Mouse (Mus musculus) cerebellum, postnatal 4 days (tissue): Measurements from ENCODE around the gene Cyp2b9.
"Not testable (repeated sequence)": the region's sequence is repeated elsewhere in the genome, so short reads cannot be mapped to it uniquely, and the experiment has no call there.

Experiments used
- DNase-seq, 2 experiments: peaks; one replicate each; pipeline ENCODE4 v3.0.0; 2022; ENCODE audit warnings: low spot score in 2 of 2, mixed read lengths in 1 of 2

Cyp2b9 gene

DNA sequence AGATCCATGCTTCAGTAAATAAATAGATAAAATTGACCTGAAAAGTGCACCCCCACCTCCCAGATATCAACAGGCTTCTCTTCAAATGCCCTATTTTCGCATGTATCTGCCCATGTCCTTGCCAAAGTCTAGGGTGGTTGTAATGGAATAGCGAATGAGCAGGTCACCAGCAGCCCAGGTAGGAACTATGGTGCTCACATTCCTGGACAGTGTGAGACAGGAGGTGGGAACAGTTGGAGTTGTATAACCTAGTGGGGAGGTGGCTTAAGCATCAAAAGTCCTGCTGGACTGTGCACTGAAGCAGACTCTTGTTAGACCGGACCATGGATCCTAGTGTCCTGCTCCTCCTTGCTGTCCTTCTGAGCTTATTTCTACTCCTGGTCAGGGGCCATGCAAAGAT, at the start of gene Cyp2b9:
Cyp2b9 (plus strand) TSS at position 301 of the 400 bp plus-strand sequence.
- DNase-seq = not testable (repeated sequence)

DNA sequence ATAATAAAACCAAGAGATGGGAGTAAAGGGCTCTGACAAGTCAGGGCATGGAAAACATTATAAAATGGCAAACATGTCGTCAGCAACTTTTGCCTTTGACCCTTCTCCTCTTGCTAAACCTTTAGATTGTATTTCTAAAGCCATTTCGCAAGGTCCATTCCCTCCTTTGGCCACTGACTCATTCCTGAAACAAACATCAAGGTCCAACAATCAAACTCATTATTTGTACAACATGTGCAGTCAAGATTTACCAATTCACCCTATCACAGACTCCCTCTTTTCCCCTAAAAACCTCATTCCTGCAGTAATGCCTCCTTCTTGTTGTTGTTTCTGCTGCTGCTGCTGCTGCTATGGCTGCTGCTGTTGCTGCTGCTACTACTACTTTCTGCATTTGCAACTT, 33.6 kb upstream of the Cyp2b9 start:
- not testable (repeated sequence) for DNase-seq

GRCm38 (mm10) chr7:26143657-26144056, 29.6 kb upstream of the Cyp2b9 start:
- DNase-seq = not testable (repeated sequence)

DNA sequence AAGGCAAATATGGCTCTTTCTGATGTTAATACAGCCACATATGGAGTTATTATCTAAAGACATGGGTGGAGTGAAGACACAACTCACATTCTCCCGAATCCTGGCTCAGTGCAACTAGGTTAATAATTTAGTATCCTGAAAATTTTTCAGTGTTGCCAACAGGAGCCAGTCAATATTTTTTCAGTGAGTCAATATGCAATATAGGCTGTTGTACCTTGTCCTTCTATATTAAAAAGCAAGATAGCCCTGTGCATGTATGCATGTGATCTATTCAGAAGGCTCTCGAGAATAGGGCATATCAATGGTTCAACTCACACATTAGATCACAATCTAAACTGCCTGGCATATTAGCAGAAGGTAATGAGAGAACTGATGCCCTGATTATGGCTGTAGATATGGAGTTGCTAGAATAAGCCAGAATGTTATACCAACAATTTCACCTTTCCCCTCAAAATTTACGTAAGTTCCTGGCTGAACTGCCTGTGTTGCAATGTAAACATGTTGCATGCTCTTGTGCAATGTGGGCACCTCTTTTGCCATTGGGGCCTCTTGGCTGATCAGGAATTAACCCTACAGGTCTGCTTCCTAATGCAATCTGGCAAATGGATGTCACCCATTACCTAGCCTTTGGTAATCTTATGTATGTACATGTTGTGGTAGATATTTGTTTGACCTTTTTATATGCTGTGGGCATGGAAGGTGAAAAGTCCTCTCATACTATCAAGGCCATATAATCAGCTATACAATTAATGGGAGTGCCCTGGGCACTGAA, 4.3 kb upstream of the Cyp2b9 start:
- not testable (repeated sequence) for DNase-seq

- DNase-seq = no peak
These were observed 27.9 kb downstream of the Cyp2b9 start for GRCm38 (mm10) chr7:26201083-26201482.

DNA sequence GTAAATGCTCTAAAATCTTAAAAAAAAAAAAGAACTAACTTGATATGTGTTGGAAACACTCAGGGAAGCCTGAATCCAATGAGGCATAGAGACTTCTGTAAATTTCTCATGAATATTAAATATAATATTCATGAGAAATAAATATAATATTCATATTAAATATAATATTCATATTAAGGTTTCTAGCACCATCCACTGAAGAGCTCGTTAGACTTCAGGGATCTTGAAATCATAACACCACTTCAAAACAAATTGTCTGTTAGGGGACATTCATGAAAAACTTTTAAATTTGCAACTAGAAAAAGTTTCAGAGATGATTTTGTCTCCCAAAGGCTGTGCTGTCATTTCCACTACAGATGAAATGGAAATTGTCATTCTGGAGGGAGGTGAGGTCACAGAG, 86.8 kb downstream of the Cyp2b9 start, which contains the start of gene Vmn1r184:
Vmn1r184 (plus strand) TSS at position 301 of the 400 bp plus-strand sequence.
- not testable (repeated sequence) for DNase-seq
